Mouse (Mus musculus) G1E (cell line): ENCODE data around the gene Zfp62.

Experiments
- CTCF ChIP-seq: IDR thresholded peaks from 2 replicates; pipeline ENCODE4 v1.5.1; 2012; ENCODE audit warnings: low read depth, low read length, inconsistent platforms, mixed read lengths
- GATA1 ChIP-seq: IDR thresholded peaks from 2 replicates; pipeline ENCODE4 v1.6.1; 2012; ENCODE audit warnings: borderline replicate concordance, low read length, inconsistent platforms, mixed read lengths
- POLR2AphosphoS5 ChIP-seq: IDR thresholded peaks from 2 replicates; pipeline ENCODE4 v1.6.1; 2012; ENCODE audit warnings: low read depth, low read length, inconsistent platforms; ENCODE audit not compliant: insufficient replicate concordance

- no peak for TF ChIP-seq CTCF
- no peak for TF ChIP-seq GATA1
- no peak for TF ChIP-seq POLR2AphosphoS5
These were observed 34.4 kb downstream of the Zfp62 start for GRCm38 (mm10) chr11:49237532-49237931.
